Mouse (Mus musculus) frontal cortex, adult (tissue): ENCODE results near the gene Sh2d3c.

Experiments
- ATAC-seq: cut with Nextera tagmentation; 2 replicates; pipeline ENCODE4 v1.9.2; 2017; ENCODE audit warnings: mild to moderate bottlenecking, moderate library complexity, mixed read lengths; ENCODE audit not compliant: low TSS enrichment

Sh2d3c gene

GRCm38 (mm10) chr2:32724832-32725790, 4.3 kb downstream of the Sh2d3c start:
- ATAC-seq = no peak

GRCm38 (mm10) chr2:32727435-32727834, 6.6 kb downstream of the Sh2d3c start:
- ATAC-seq = peak; percentile 100

- no peak for ATAC-seq
These were observed 7.6 kb downstream of the Sh2d3c start for GRCm38 (mm10) chr2:32728463-32728862.

- no peak for ATAC-seq
These were observed 8.7 kb downstream of the Sh2d3c start for GRCm38 (mm10) chr2:32729547-32729946.

GRCm38 (mm10) chr2:32730854-32731253, 10.0 kb downstream of the Sh2d3c start:
- ATAC-seq = no peak

- ATAC-seq = no peak
These were observed 11.1 kb downstream of the Sh2d3c start for GRCm38 (mm10) chr2:32731911-32732310.

- no peak for ATAC-seq
These were observed 11.8 kb downstream of the Sh2d3c start for GRCm38 (mm10) chr2:32732695-32733094.

GRCm38 (mm10) chr2:32734480-32734879, 13.6 kb downstream of the Sh2d3c start:
- ATAC-seq = no peak

GRCm38 (mm10) chr2:32734933-32735332, 14.1 kb downstream of the Sh2d3c start:
- no peak for ATAC-seq

GRCm38 (mm10) chr2:32736306-32736829, 15.5 kb downstream of the Sh2d3c start:
- ATAC-seq = no peak

GRCm38 (mm10) chr2:32737008-32737407, 16.2 kb downstream of the Sh2d3c start:
- ATAC-seq = no peak

GRCm38 (mm10) chr2:32739311-32739710, 18.5 kb downstream of the Sh2d3c start:
- ATAC-seq = no peak

- no peak for ATAC-seq
These were observed 20.0 kb downstream of the Sh2d3c start, which contains the start of gene 6330409D20Rik for GRCm38 (mm10) chr2:32740916-32741272. 6330409D20Rik (minus strand) TSS chr2:32741016.

GRCm38 (mm10) chr2:32741273-32742172, 20.7 kb downstream of the Sh2d3c start:
- ATAC-seq = peak; percentile 39; the same call in 1 of the 2 replicates

- peak; percentile 91 for ATAC-seq
These were observed 21.3 kb downstream of the Sh2d3c start for GRCm38 (mm10) chr2:32742173-32742531.

- no peak for ATAC-seq
These were observed 23.6 kb downstream of the Sh2d3c start for GRCm38 (mm10) chr2:32744272-32744982.

- no peak for ATAC-seq
These were observed 28.2 kb downstream of the Sh2d3c start for GRCm38 (mm10) chr2:32749082-32749481.

GRCm38 (mm10) chr2:32750199-32750598, 29.3 kb downstream of the Sh2d3c start:
- no peak for ATAC-seq

- ATAC-seq = no peak
These were observed 30.2 kb downstream of the Sh2d3c start for GRCm38 (mm10) chr2:32750887-32751664.

- no peak for ATAC-seq
These were observed 30.8 kb downstream of the Sh2d3c start for GRCm38 (mm10) chr2:32751665-32752033.

- ATAC-seq = no peak
These were observed 31.3 kb downstream of the Sh2d3c start for GRCm38 (mm10) chr2:32752181-32752580.
